Mouse (Mus musculus) thymus, postnatal 25 days (tissue): ENCODE results near the gene Plcb1.

Experiments
- DNase-seq: peaks from one replicate; pipeline ENCODE4 v3.0.0; 2022

Gene Plcb1

DNA sequence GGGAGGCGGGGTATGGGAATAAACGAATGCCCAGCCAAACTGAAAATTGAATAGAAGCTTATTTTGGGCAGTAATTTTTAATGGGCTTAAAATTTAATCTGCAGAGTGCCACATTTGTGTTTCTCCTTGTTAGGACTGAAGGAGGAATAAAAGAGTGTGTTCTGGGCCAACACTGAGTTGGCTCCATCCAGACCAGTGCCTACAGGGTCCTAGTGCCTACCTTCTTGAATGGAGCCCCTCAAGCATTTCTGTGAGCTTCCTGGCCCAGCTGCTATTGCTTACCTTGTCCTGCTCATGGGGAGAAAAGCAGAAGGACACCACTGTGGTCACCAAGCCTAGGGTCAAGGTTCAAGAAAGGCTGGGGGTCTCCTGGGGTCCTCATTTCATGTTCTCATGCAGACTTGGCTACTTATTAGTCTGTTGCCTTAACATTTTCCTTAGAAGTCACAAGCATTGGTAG, 128.3 kb downstream of the Plcb1 start:
- DNase-seq, result no peak

DNA sequence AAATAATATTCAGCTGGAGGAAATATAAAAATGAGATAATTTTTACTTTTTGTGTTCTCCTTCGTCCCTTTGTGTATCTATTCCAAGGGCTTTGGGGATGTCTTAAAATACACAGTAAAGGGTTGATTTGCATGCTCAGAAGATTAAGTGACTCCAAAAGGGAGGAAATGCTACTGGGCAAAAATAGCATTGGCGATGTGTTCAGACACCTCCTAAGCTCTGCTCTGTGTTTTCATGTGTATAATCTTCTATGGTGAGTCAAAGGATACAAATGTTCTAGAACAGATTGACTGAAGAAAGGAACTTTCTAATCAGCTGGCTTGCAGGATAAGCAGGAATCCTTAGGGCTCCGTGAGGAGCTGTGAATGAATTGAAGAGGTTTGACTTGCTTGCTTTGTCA, 129.2 kb downstream of the Plcb1 start:
- no peak for DNase-seq

- DNase-seq, result no peak
Observed at GRCm38 (mm10) chr2:134920611-134921280, 134.9 kb downstream of the Plcb1 start.

GRCm38 (mm10) chr2:134922636-134923375, 136.9 kb downstream of the Plcb1 start:
- DNase-seq, result no peak

DNA sequence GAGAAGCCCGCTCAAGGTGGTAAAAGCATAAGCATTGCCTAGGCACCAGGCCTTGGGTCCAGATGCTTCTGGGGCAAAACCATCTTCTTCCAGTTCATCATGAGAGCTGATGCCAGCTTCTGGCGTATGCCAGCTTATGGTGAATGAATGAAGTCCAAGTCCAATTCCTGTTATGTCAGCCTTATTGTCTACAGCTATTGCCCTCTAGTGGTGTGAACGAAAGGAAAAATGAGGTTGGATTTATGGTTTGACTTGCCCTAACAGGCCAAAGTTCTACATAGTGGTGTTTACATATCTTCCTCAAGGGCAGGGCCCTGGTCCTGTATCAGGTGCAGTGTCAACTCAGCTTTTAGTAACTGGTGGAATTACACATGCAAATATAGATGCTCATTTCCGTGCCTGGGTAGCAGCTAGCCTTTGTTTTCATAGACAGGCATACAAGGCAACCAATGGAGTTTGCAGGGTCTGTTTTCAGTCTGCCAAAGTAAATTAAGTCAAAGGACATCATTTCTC, 138.3 kb downstream of the Plcb1 start:
- DNase-seq, result no peak

- no peak for DNase-seq
Observed at GRCm38 (mm10) chr2:134926266-134926665, 140.4 kb downstream of the Plcb1 start.

- DNase-seq, result no peak
Observed at GRCm38 (mm10) chr2:134927072-134927471, 141.2 kb downstream of the Plcb1 start.

GRCm38 (mm10) chr2:134929452-134929851, 143.6 kb downstream of the Plcb1 start:
- no peak for DNase-seq

DNA sequence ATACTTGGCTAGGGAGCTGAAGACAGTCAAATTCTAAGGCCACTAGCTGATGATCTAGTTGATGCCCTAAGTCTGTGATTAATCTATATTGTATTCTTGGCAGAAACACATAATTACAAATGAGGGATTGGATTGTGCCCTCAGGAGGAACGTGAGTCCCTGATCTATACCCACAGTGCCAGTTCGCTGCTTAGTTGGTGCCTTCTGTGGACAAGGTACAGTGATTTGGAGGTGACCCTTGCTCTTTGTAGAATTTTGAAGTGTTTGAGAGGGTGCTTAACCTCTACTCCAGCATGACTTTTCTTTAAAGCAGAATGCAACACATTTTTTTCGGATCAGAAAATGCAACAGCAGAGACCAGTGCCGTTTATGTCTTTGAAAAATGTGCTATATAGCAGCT, 145.1 kb downstream of the Plcb1 start:
- no peak for DNase-seq

DNA sequence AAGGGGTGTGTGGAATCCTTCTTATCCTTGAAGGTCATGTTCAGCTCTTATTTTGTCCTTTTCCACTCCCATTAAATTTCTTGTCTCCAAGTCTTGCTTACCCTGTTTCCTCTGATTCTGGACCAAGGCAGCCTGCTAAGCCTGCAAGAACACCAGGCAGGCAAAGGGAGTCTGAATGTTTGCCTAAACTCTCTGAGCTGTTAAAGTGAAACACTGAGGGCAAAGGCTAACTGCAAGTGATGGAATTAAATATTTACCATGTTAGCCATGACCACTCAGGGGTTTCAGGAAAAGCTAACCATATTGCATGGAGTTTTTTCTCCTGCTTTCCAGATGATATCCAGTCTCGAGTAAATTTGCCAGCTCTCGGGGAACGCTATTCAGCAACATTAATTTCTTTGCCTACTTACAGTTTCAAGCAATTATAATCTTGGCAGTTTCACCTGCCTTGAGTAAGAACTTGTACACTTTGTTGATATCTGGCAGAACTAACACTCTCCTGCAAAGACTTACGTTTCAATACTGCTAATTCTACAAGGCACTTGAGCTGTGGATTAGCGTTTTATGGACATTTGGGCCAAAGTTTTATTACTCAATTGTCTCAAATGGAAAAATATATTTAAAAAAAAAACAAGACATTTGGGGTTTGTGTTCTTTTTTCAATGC, 146.0 kb downstream of the Plcb1 start:
- no peak for DNase-seq

- DNase-seq, result no peak
Observed at GRCm38 (mm10) chr2:134935469-134935868, 149.6 kb downstream of the Plcb1 start.

- no peak for DNase-seq
Observed at GRCm38 (mm10) chr2:134935970-134936649, 150.2 kb downstream of the Plcb1 start.

GRCm38 (mm10) chr2:134937666-134938065, 151.8 kb downstream of the Plcb1 start:
- no peak for DNase-seq

DNA sequence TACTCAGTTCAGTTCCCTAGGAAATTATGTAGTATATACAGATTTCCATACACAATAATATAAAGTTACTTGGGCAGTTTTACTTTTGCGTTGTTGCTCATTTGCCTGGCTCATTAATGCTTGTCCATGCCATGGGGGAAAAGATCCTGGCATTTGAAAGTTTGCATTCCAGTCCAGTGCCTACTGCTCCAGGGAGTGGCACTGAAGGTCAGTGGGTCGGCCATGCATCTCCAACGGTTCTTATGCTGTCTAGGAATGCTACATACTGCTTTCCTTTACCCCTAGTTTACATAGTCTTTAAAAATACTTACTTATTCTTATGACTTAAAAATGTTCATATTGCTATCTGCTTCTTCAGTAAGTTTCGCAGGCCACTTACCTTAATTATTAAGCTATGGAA, 156.2 kb downstream of the Plcb1 start:
- no peak for DNase-seq

DNA sequence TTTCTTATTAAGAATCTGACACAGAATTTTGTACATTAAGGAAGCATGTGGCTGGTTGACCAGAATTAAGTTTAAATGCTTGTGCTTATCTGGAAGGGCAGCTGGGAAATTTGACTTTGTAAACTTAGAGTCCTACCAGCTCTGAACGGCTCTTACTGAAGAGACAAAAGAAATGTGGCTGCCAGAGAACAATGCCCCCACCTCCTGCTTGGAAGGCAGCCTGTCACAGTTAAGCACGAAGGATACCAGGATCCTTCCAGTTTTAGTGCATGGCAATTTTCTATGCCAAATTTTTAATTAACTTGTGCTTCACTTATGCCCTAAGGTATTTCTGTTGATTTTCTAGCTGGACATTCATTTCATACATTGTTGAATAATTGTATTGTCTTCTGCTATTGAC, 157.1 kb downstream of the Plcb1 start:
- DNase-seq, result no peak

DNA sequence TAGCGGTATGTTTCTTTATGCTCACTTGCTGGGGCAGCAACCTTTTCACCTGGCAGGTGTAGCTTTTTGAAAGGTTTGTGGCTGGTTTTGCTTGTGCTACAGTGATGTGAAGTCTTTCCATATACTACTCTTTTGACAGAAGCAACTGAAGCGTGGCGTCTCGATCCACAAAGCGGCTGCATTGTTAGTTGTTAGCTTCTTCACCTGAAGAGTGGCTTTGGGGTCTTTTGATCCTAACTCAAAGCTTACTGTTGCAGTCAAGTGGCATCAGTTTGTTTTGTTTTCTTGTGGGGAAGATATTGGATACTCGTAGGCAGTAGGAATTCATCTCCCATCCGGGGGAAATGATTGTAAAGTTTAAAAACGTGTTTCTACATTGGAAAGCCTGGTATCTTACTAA, 160.5 kb downstream of the Plcb1 start:
- no peak for DNase-seq

DNA sequence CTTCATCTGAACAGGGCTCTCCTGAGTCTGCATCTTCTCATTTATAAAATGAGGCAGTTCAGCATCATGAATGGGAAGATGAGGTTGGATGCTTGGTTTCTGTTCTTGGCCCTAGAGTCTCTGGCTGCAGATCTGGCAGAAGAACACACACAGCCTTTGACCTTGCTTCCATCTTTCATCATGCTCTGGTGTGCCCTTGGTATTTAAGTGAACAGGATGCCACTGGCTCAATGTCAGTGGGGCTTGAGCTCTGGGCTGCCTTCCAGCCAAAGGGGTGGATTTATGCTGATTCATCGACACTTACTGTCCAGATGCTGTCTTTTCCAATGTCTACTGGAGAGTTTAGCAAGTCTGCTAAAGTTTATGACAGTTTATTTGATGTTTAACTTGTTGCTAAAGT, 161.0 kb downstream of the Plcb1 start:
- DNase-seq, result no peak

DNA sequence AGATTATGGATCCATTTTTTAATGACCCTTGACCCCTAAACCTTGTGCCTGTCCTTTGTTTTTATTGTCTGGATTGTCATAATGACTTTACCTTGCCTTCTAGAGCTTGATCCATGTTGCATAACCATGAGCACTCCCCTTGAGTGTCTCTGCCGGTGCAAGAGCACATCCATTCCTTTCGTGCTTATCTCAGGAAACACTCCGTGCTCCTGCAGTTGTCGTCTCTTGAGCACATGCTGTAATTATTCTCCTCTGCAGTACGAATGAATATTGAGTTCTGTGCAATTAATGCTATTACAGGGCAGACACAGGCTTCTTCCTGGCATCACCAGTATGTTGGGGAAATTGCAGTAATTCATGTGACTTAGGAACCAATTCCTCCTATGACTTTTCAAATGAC, 166.2 kb downstream of the Plcb1 start:
- DNase-seq, result no peak

GRCm38 (mm10) chr2:134956436-134956835, 170.6 kb downstream of the Plcb1 start:
- no peak for DNase-seq

DNA sequence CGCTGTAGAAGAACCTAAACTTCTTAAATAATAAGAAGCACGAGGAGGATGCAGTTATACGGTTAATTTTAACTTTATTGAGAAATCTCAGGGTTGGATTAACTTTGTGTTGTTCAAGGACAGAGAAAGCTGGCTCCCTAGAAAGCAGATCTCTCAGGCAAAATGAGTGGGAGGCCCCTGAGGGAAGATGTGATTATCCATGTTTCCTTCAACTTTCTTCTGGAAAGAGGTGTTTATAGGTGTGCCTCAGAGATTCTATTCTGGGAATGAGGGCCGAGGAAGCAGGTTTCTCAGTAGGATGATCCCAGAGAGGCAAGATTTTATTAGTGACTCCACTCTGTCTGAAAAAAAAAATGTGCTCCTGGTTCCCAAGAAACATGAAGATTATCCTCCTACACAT, 180.3 kb downstream of the Plcb1 start:
- DNase-seq, result no peak

DNA sequence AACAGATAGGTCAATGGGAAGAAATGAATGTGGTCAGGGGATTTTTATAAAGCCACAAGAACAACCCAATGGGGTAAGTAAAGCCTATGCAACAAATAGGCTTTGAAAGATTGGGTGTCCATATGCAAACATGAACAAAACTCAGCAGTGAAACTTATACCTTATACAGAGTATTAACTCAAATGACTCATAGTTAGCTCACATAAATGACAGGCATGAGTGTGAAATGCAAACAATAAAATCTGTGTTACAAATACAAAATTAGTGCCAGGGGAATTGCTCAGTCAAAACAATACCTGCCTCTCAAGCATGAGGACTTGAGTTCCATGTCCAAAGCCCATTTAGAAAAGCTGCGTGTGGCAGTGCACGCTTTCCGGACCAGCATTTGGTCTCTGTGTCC, 182.5 kb downstream of the Plcb1 start:
- no peak for DNase-seq

DNA sequence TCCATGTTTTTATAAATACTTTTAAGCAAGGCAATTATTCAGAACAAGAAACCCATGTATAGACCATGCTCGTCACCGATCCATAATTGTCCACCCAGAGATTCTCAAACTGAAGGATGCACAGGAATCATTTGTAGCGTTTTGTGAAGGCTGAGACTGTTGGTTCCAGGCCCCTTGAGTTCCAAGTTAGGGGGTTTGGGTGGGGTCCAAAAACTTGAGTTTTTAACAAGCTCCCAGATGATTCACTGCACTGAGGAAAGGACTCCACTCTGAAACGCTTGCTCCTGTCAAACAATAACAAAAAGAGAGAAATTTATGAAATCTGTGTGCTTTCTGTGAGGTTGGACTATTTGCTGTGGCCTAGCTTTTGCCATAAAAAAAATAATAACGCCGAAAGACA, 186.5 kb downstream of the Plcb1 start:
- DNase-seq, result no peak

DNA sequence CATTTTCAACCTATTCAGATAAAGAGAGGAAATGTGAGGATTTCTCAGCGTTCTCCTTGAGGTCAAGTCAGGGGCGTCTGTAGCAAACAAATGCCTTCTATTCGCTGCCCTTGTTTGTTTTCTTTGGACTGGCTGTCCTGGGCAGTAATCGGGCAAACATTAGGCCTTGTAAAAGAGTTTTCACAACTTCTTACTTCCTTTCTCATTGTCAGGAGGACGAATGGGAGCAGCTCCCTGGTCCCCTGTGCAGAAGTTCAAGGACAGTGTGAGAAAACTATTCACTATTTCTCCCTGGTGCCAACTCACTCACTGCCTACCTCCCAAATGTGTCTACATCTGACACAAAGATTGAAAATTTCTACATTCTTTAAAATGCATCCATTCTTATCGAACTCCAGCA, 188.8 kb downstream of the Plcb1 start:
- DNase-seq, result no peak
